Mouse (Mus musculus) skeletal muscle tissue, adult 2 months (tissue): ENCODE results near the gene Flnc.

Experiments used
- DNase-seq: peaks from one replicate; pipeline ENCODE4 v3.0.0-alpha.2; 2012; ENCODE audit warnings: low read depth, low spot score

The Flnc gene

DNA sequence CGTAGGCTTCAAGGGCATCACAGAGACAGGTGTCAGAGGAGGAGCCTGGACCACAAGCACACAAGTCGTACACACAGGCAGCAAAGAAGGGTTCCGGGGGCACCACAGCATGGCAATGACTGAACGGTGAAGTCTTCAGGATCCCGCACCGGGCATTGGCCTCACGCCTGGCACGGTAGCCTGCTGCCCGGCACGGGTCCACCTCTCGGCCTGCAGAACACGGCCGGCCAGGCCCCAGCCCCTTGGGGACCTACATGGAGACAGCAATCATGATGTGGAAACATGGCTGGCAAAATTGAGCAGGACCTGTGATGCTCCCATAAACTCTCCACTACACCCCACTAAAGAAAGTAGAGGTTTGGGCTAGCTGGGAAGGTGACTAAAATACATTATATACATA, 49.6 kb downstream of the Flnc start:
- no peak for DNase-seq

- peak; percentile 26 for DNase-seq
These were observed 51.9 kb downstream of the Flnc start for GRCm38 (mm10) chr6:29484716-29485559.

DNA sequence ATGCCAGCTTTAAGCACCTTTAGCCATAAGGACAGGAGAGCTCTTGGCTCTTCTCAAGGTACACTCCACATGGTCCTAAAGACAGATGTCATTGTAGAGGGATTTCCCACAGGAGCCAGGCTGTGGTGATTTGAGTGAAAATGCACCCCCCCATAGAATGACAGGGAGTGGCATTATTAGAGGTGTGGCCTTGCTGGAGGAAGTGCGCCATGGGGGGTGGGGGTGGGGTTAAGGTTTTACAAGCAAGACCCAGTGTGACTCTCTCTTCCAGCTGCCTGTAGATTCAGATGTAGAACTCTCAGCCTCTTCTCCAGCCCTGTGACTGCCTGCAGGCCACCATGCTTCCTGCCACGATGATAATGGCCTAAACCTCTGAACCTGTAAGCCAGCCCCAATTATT, 52.9 kb downstream of the Flnc start:
- DNase-seq, result no peak

DNA sequence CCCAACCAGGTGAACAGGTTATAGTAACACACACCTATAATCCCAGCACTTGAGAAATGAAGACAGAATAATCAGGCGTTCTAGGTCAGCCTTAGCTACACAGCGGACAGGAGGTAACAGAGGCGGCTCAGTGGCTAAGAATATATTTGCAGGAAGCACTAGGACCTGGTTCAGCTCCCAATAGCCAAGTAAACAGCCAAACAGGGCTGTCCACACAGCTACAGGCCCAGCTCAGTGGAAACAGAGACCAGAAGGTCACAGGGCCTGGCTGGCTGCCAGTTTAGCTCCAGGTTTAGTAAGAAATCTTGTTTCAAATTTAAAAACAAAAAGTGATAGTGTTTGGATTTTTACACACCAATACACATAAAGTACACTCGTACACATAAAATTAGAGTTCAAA, 61.0 kb downstream of the Flnc start:
- no peak for DNase-seq

- no peak for DNase-seq
These were observed 63.2 kb downstream of the Flnc start for GRCm38 (mm10) chr6:29496270-29496669.

DNA sequence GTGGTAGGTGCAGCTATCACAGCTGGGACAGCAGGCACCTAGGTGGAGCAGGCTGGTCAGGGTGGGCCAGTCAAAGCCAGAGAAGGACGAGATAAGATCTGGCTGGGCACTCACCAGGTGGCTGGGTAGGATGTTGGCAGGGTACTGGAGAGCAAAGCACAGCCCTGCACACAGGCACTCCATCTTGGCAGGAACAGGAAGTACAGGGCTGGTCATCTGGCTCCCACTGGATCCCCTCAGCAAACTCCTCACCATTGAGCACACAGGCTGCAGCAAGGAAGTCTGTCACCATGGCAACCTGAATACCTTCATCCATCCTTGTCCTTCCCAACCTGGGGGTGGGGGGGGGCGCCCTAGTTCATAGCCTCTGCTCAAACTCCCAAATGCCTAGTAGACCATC, 64.7 kb downstream of the Flnc start:
- no peak for DNase-seq

GRCm38 (mm10) chr6:29500177-29500576, 67.1 kb downstream of the Flnc start:
- DNase-seq, result no peak

DNA sequence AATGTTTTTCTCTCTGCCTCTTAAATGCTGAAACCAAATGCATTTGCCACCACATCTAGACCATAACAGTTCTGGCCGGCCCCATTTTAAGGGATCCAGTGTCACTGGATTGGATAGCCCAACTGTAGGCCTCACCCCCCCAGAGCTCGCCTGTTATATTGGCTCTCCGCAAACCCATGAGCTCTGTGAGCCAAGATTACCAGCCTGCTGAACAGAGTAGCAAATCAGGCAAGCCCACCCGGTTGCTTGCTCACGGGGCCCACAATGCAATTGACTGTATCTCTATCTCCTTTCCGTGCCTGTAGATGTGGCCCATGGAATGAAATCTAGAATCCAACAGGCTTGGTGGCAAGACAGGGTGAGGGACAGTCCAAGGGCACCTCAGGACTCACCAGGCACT, 67.8 kb downstream of the Flnc start:
- no peak for DNase-seq

GRCm38 (mm10) chr6:29501599-29501998, 68.5 kb downstream of the Flnc start:
- DNase-seq, result no peak

DNA sequence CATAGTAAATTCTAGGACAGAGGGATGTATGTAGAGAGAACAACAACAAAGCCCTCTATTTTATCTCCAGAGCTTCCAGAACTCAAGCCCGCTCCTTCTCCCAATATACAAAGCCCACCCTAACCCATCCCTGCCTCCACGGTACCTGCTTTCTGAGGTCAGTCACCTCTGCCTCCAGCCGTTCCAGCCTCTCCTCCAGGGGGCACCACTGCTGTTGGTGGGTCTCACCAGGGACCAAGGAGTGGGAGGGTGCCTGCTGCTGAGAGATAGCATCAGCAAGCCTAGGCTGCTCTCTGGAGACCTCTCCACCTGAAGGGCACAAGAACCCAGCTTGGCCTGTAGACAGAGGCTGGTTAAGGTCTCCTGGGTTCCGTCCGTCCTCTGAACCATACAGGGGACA, 72.4 kb downstream of the Flnc start:
- no peak for DNase-seq

DNA sequence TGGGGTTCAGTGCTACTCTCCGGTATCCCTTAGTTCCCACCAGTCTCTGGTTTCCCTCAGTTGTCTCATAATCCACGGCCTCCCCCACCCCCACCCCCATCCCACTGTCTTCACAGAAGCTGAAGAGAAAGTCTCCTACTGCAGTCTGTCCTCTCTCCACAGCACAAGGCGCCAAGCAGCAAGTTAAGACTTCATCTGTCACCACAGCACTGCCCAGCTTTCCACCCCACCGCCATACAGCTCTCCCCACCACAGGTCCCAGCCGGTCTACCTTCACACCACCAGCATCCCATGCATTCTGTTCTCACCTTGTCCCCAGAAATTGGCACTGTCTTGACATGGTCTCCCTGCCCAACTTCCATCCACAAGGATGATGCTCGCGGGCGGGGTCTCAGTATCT, 73.8 kb downstream of the Flnc start:
- no peak for DNase-seq

- no peak for DNase-seq
These were observed 74.6 kb downstream of the Flnc start, which contains the start of gene Kcp for GRCm38 (mm10) chr6:29507447-29508309. Kcp (minus strand) TSS chr6:29507952.

DNA sequence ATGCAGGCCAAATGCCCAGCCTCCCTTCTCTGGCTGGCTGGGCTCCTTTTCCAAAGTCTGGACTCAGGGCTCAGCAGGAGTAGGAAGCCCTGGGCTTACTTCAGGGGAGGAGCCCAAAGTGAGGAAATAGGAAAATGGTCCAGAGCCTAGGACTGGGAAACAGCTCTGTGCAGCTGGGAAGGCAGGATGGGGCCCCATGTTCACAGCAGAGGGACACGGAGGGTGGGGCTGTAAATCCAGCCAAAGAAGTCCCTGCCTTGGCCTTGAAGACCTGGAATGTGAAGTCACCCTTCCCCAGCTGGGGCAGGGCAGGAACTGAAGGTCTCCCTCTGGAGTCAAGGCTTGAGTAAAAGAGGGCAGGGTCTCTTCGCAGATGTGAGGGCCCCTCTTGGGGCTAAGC, 76.0 kb downstream of the Flnc start:
- peak; percentile 54 for DNase-seq
